Mouse (Mus musculus) limb, embryonic 15.5 days (tissue): Measurements from ENCODE around the gene Mr1. TPM values are rescaled to one million over a fixed set of nuclear protein-coding genes. Genes with fewer than 3 reads are reported as not detected.

Experiments used
- ATAC-seq: fragments of 200-750 bp; cut with Nextera tagmentation; 2 replicates; pipeline ENCODE4 v1.8.0; 2017; ENCODE audit warnings: low read depth, moderate TSS enrichment; ENCODE audit not compliant: insufficient number of reproducible peaks, low FRiP score, low TSS enrichment
- H3K27ac ChIP-seq: fragments of 300-500 bp; sonication (generic); 2 replicates; pipeline ENCODE4 v1.5.1; 2015; ENCODE audit warnings: moderate library complexity, mild to moderate bottlenecking, inconsistent platforms
- H3K27me3 ChIP-seq: fragments of 300-500 bp; sonication (generic); 2 replicates; pipeline ENCODE4 v1.6.1; 2015; ENCODE audit warnings: inconsistent platforms
- H3K36me3 ChIP-seq: fragments of 300-500 bp; sonication (generic); 2 replicates; pipeline ENCODE4 v1.6.1; 2015; ENCODE audit warnings: inconsistent platforms
- H3K4me1 ChIP-seq: fragments of 300-500 bp; sonication (generic); 2 replicates; pipeline ENCODE4 v1.6.1; 2015; ENCODE audit warnings: inconsistent platforms
- H3K4me2 ChIP-seq: fragments of 300-500 bp; sonication (generic); 2 replicates; pipeline ENCODE4 v1.6.1; 2015; ENCODE audit warnings: mild to moderate bottlenecking, inconsistent platforms
- H3K4me3 ChIP-seq: fragments of 300-500 bp; sonication (generic); 2 replicates; pipeline ENCODE4 v1.5.1; 2015; ENCODE audit warnings: mild to moderate bottlenecking, inconsistent platforms
- H3K9ac ChIP-seq: fragments of 300-500 bp; sonication (generic); 2 replicates; pipeline ENCODE4 v1.6.1; 2015; ENCODE audit warnings: inconsistent platforms
- H3K9me3 ChIP-seq: fragments of 300-500 bp; sonication (generic); 2 replicates; pipeline ENCODE4 v1.6.1; 2016; ENCODE audit warnings: inconsistent platforms
- whole genome bisulfite sequencing: fragments of 180-500 bp; shearing (Covaris S2); methylation state at CpG from one replicate; pipeline ENCODE4 v1.1.7; 2015; 5-methylcytosine and 5-hydroxymethylcytosine counted together
- polyA plus RNA-seq: library from polyadenylated mRNA; unstranded; fragments of >200 nt; fragmentation: Nextera tagmentation; extraction: Ambion mirVana; gene quantifications from 2 replicates; pipeline ENCODE4 v1.2.1, GENCODE M21; 2015

The Mr1 gene
- polyA plus RNA-seq, 1 experiment from 2014 or later, result 9.6 TPM

- Histone ChIP-seq H3K4me3 (no peak overlapping the region), H3K4me1 (peaks cover 74% of the 10 kb centered on the region), H3K9ac (no peak overlapping the region), H3K36me3 (no peaks in the 10 kb centered on the region), H3K4me2 (no peak overlapping the region), H3K27ac (peak overlapping the region; percentile 44; the same call in 1 of the 2 replicates), H3K27me3 (no peaks in the 10 kb centered on the region), H3K9me3 (no peaks in the 10 kb centered on the region)
- 43% methylated on average over 1 of the region's 1 CpGs for WGBS
- no peak for ATAC-seq
Observed at GRCm38 (mm10) chr1:155090736-155091135, 55.9 kb downstream of the Mr1 start.

GRCm38 (mm10) chr1:155090327-155090726 lies 56.3 kb downstream of the Mr1 start:
- H3K4me1 ChIP-seq, result peaks cover 77% of the 10 kb centered on the region
- 80% methylated on average over 7 of the region's 7 CpGs for WGBS
- peak overlapping the region; percentile 44; the same call in 1 of the 2 replicates for H3K27ac ChIP-seq
- no peaks in the 10 kb centered on the region for H3K9me3 ChIP-seq
- H3K36me3 ChIP-seq, result no peaks in the 10 kb centered on the region
- H3K4me3 ChIP-seq, result no peak overlapping the region
- H3K27me3 ChIP-seq, result no peaks in the 10 kb centered on the region
- H3K9ac ChIP-seq, result no peak overlapping the region
- ATAC-seq, result no peak
- H3K4me2 ChIP-seq, result no peak overlapping the region

- Histone ChIP-seq H3K27ac (peak overlapping the region; percentile 30), H3K4me2 (no peak overlapping the region), H3K9me3 (no peaks in the 10 kb centered on the region), H3K9ac (no peak overlapping the region), H3K27me3 (no peaks in the 10 kb centered on the region), H3K4me1 (peaks cover 83% of the 10 kb centered on the region), H3K4me3 (no peak overlapping the region), H3K36me3 (no peaks in the 10 kb centered on the region)
- WGBS, result 36% methylated on average over 16 of the region's 16 CpGs
- ATAC-seq, result no peak
Observed at GRCm38 (mm10) chr1:155088847-155089603, 57.6 kb downstream of the Mr1 start.

GRCm38 (mm10) chr1:155088046-155088445 lies 58.6 kb downstream of the Mr1 start:
- WGBS, result 86% methylated on average over 4 of the region's 4 CpGs
- no peak overlapping the region for H3K4me2 ChIP-seq
- no peak overlapping the region for H3K4me3 ChIP-seq
- ATAC-seq, result no peak
- H3K9ac ChIP-seq, result no peak overlapping the region
- no peaks in the 10 kb centered on the region for H3K36me3 ChIP-seq
- no peak overlapping the region for H3K27ac ChIP-seq
- H3K9me3 ChIP-seq, result no peaks in the 10 kb centered on the region
- peaks cover 79% of the 10 kb centered on the region for H3K4me1 ChIP-seq
- H3K27me3 ChIP-seq, result no peaks in the 10 kb centered on the region

- Histone ChIP-seq H3K9me3 (no peaks in the 10 kb centered on the region), H3K4me3 (no peak overlapping the region), H3K27me3 (no peaks in the 10 kb centered on the region), H3K27ac (peak overlapping the region; percentile 60), H3K4me2 (no peak overlapping the region), H3K36me3 (no peaks in the 10 kb centered on the region), H3K9ac (no peak overlapping the region), H3K4me1 (peaks cover 79% of the 10 kb centered on the region)
- ATAC-seq, result no peak
- WGBS, result 25% methylated on average over 4 of the region's 4 CpGs
Observed at GRCm38 (mm10) chr1:155086893-155087292, 59.7 kb downstream of the Mr1 start.

GRCm38 (mm10) chr1:155086416-155086815 lies 60.2 kb downstream of the Mr1 start:
- no peaks in the 10 kb centered on the region for H3K36me3 ChIP-seq
- H3K9ac ChIP-seq, result no peak overlapping the region
- peak overlapping the region; percentile 60 for H3K27ac ChIP-seq
- peaks cover 79% of the 10 kb centered on the region for H3K4me1 ChIP-seq
- H3K27me3 ChIP-seq, result no peaks in the 10 kb centered on the region
- no peaks in the 10 kb centered on the region for H3K9me3 ChIP-seq
- no peak for ATAC-seq
- H3K4me2 ChIP-seq, result no peak overlapping the region
- WGBS, result 19% methylated on average over 7 of the region's 7 CpGs
- no peak overlapping the region for H3K4me3 ChIP-seq

GRCm38 (mm10) chr1:155084839-155085238 lies 61.8 kb downstream of the Mr1 start:
- H3K4me1 ChIP-seq, result peaks cover 71% of the 10 kb centered on the region
- 60% methylated on average over 8 of the region's 8 CpGs for WGBS
- H3K4me3 ChIP-seq, result no peak overlapping the region
- no peak for ATAC-seq
- H3K27ac ChIP-seq, result no peak overlapping the region
- no peaks in the 10 kb centered on the region for H3K27me3 ChIP-seq
- H3K4me2 ChIP-seq, result no peak overlapping the region
- no peaks in the 10 kb centered on the region for H3K36me3 ChIP-seq
- H3K9me3 ChIP-seq, result no peaks in the 10 kb centered on the region
- no peak overlapping the region for H3K9ac ChIP-seq

- Histone ChIP-seq H3K4me2 (peak overlapping the region; percentile 81), H3K27ac (peak overlapping the region; percentile 95), H3K4me3 (peak overlapping the region; percentile 50), H3K9ac (peak overlapping the region; percentile 55), H3K27me3 (no peaks in the 10 kb centered on the region), H3K4me1 (peaks cover 59% of the 10 kb centered on the region), H3K9me3 (no peaks in the 10 kb centered on the region), H3K36me3 (no peaks in the 10 kb centered on the region)
- peak; percentile 95 for ATAC-seq
- WGBS, result 2% methylated on average over 49 of the region's 77 CpGs
Observed at GRCm38 (mm10) chr1:155083271-155084265, 63.0 kb downstream of the Mr1 start.

GRCm38 (mm10) chr1:155082965-155083268 lies 63.7 kb downstream of the Mr1 start:
- Histone ChIP-seq H3K4me3 (peak overlapping the region; percentile 50), H3K9ac (peak overlapping the region; percentile 55), H3K36me3 (no peaks in the 10 kb centered on the region), H3K4me2 (peak overlapping the region; percentile 81), H3K4me1 (peaks cover 59% of the 10 kb centered on the region), H3K27me3 (no peaks in the 10 kb centered on the region), H3K27ac (peak overlapping the region; percentile 95), H3K9me3 (no peaks in the 10 kb centered on the region)
- peak; percentile 49; the same call in 1 of the 2 replicates for ATAC-seq
- 1% methylated on average over 18 of the region's 18 CpGs for WGBS

- peak overlapping the region; percentile 55; the same call in 1 of the 2 replicates for H3K9ac ChIP-seq
- 8% methylated on average over 11 of the region's 11 CpGs for WGBS
- no peaks in the 10 kb centered on the region for H3K9me3 ChIP-seq
- peak overlapping the region; percentile 81 for H3K4me2 ChIP-seq
- H3K27me3 ChIP-seq, result no peaks in the 10 kb centered on the region
- H3K4me3 ChIP-seq, result peak overlapping the region; percentile 50
- peaks cover 55% of the 10 kb centered on the region for H3K4me1 ChIP-seq
- no peaks in the 10 kb centered on the region for H3K36me3 ChIP-seq
- peak overlapping the region; percentile 95 for H3K27ac ChIP-seq
- no peak for ATAC-seq
Observed at GRCm38 (mm10) chr1:155082158-155082964, 64.3 kb downstream of the Mr1 start.

- 58% methylated on average over 3 of the region's 3 CpGs for WGBS
- no peaks in the 10 kb centered on the region for H3K9me3 ChIP-seq
- ATAC-seq, result no peak
- H3K36me3 ChIP-seq, result no peaks in the 10 kb centered on the region
- no peak overlapping the region for H3K4me2 ChIP-seq
- H3K27ac ChIP-seq, result no peak overlapping the region
- H3K4me3 ChIP-seq, result no peak overlapping the region
- H3K9ac ChIP-seq, result no peak overlapping the region
- no peaks in the 10 kb centered on the region for H3K27me3 ChIP-seq
- peaks cover 26% of the 10 kb centered on the region for H3K4me1 ChIP-seq
Observed at GRCm38 (mm10) chr1:155077675-155078074, 68.9 kb downstream of the Mr1 start.
